Mouse (Mus musculus) cerebral cortex, adult 2 months (tissue): ENCODE data around the gene Plekha6.

Experiments
- WGBS: fragments of 180-500 bp; shearing (Covaris S2); methylation state at CpG from one replicate; pipeline ENCODE4 v1.1.7; 2018; 5-methylcytosine and 5-hydroxymethylcytosine counted together

Gene Plekha6

DNA sequence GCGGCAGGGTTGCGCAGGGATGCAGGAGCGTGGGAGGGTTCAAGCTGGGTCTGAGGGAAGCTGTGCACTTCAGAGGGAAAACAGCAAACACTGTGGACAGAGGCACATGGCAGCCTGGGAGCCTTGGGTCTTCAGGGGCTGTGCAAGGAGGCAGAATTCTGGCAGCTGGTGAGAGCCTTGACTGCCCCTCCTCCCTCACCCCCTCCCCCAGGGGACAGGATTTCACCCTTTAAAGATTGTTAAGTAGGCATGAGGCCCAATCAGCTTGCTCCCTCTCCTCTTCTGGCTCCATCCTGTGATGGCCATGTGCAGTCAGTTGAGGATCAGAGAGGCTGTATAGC lies 51.3 kb downstream of the Plekha6 start:
- 66% methylated on average over 3 of the region's 3 CpGs for WGBS

DNA sequence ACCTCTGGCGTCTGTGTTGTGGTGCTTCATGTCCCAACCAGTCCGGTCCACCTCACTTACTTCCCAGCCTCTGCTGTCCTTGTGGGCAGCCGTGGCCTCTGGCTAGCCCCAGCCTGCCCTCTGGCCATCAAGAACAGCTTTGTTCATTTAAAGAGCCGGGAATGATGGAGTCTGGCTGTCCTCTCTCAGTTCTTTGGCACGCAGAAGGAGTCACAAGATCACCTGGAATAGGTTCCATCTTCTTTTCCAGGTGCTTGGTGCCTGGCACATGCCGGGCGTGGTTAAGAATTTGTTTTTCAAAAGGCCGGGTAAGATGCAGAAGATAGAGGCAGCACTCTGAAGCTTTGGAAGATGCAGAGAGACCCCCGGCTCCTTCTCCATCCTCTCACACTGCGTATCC lies 51.7 kb downstream of the Plekha6 start:
- 82% methylated on average over 10 of the region's 10 CpGs for WGBS

DNA sequence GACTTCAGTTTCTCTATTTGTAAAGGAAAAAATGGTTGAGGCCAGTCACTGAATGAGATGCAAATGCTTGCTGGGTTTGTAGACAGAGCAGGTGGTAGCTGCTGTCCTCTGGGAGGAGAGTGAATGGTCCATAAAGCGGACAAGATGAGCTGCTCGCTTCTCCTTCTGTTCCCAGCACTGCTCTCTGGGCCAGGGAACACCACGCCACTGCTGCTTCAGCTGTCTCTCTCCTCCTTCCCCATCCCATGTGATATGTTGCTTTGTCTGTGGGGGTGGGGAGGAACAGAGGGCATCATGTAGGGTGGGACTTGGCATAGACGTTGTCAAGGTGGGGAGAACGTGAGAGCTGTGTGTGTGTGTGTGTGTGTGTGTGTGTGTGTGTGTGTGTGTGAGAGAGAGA lies 53.0 kb downstream of the Plekha6 start:
- 53% methylated on average over 5 of the region's 5 CpGs for WGBS

DNA sequence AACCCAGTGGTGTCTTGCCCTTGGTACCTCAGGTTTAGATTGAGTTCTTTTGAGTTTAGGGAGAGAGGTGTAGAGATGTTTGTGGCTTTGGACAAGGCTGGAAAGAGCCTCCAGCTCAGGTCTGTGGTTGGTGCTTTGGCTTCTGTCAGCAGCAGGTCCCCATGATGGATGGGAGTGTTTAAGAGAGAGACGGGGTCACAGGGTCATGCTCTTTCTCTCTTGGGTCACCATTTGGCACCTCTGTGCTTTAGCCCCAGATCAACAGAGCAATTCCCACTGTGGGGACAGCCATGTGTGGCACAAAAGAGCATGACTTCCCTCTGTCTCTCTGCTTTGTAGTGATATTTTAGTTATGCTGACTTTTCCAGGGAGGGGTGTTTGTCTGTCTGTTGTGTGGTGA lies 55.1 kb downstream of the Plekha6 start:
- WGBS: 93% methylated on average over 1 of the region's 1 CpGs

DNA sequence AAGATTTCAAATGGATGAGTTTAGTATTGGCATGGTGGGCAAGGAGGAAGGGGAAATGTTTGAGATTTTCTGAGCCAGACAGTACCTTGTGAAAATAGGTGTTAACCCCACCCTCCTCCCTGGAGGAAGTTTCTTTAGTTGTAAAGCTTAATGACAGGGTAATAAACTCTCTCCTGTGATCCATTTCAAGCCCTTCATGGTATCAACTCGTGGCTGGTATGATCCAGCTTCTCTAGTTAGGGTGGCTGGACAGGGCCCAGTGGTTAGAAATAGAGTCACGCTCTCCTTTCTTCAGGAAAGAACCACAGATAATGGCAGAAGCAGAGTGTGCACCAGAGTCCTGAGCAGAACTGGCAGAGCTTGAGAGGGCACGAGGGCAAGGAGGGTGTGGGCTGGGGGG lies 57.4 kb downstream of the Plekha6 start:
- 75% methylated on average over 3 of the region's 3 CpGs for WGBS

DNA sequence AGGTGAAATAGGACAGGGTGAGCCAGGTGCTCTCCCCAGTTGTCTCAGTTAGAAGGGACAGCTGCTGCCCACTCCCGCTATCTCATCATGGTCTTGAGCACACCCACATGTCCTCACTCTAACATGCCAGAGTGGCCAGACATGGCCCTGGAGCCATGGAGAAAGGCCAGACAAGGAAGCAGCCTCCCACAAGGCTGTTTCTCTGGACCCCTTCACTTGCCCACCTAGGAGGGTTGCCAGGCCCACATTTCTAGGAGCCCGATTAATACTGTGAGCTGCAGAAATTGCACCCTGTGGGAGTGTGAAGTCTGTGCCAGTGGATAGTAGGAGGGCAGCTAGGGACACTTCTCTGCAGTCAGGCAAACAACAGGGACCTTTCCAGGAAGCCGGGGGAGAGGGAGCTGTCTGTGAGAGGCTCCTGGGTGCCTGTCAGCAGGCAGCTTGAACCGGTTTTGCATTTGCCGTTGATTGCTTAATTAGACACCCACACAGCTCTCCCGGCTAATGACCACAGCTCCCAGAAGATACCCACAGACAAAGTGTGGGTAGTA lies 58.5 kb downstream of the Plekha6 start:
- 31% methylated on average over 6 of the region's 6 CpGs for WGBS

DNA sequence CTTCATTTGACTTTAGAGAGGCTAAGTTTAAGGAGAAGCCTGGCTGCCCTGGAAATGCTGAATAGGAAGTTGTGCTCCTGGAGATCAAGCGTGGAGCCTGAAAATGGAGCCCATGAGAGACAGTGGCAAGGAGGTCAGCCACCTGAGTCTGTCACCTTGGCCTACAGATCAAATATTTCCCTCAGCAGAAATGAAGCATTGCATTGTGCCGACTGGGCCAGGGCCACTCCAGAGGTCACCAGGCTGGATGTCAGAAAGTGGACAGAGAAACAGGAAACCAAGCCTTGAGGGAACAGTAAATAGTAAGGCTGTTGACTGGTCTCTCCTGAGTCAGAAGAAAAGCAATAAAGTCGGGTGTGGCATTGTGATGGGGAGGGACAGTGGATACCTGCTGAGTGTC lies 61.1 kb downstream of the Plekha6 start:
- 75% methylated on average over 3 of the region's 3 CpGs for WGBS

DNA sequence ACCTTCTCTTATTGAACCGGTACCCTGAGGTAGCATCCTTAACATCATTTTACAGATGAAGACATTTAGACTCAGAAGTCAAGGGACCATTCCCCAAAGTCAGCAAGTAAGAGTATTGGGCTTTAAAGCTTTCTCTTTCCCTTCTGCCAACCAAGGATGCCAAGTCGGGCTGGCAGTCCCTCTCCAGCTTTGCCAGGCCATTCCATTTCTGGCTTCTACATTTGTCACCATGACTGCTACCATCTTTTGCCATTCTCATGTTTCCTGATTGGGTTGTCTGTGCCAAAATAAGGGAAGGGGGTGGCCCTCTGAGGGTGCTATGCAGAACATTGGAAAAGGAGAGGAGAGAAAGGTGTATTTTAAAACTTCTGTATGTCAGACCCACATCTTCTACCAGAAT lies 61.6 kb downstream of the Plekha6 start:
- 65% methylated on average over 2 of the region's 2 CpGs for WGBS

DNA sequence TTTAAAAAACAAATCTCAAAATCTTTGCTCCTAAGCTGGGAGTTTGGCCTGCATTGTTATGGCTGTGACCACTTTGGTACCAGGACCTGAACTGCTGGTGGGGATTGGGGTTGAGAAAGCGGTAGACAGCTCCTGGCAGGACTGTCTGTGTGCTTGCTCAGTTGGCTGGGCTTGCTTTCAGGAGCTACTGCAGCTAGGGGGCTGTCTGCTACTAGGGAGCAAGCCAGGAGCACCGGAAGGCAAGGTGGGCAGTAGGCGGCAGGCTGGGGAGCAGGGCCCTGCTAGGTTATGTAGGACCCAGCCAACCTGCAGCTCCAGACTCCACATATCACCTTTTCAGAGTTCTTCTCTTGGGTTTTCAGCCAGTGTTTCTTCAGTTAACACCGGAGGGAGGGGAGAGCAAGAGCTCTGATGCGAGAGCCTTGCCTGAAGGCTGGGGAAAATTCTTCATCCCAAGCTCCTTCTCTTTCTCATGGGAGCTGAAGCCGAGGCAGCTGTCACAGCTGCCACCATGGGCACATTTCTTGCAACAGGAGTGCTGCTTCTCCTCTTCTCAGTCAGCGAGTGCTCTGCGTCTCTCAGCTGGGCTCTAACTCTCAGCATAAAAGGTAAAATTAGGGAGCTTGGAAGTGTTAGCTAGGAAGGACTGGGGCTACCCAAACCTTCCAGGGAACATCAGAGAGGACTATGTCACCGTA lies 62.1 kb downstream of the Plekha6 start:
- whole genome bisulfite sequencing: 42% methylated on average over 9 of the region's 9 CpGs

DNA sequence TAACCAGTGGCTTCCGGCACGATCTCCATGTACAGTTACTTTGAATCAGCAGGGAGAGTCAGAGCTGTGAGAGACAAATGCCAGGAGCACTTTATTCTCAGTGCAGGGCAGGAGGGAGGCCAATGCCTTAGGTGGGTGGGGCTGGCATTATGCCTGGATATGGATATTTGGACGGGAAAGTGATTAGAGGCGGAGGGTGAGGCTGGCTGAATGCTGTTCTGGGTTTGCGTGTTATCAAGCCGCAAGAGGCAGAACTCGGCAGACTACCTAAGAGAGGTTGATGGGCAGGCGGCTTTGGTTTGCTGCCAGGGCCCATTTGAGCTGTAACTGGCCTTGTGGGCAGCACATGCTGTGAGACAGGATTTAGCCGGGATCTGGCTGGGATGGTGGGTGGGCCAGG lies 62.9 kb downstream of the Plekha6 start:
- 26% methylated on average over 9 of the region's 9 CpGs for WGBS

DNA sequence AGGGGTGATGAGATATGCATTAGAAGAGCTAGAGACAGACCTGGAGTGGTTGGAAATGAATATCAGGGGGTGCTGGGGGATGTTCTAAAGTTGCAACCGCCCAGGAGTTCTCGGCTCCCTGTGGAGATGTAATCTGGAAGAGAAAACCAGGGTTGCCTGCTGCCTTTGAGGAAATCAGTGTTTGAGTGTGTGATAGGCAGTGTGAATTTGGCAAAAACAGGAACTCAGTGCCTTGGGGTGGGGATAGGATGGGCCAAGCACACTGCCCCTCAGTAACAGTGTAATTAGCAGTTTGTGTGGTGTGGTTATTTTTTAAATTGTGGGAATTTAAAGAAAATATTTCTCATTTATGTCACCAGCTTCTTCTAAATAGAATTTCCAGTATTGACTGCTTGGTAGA lies 63.4 kb downstream of the Plekha6 start:
- 32% methylated on average over 2 of the region's 2 CpGs for WGBS

DNA sequence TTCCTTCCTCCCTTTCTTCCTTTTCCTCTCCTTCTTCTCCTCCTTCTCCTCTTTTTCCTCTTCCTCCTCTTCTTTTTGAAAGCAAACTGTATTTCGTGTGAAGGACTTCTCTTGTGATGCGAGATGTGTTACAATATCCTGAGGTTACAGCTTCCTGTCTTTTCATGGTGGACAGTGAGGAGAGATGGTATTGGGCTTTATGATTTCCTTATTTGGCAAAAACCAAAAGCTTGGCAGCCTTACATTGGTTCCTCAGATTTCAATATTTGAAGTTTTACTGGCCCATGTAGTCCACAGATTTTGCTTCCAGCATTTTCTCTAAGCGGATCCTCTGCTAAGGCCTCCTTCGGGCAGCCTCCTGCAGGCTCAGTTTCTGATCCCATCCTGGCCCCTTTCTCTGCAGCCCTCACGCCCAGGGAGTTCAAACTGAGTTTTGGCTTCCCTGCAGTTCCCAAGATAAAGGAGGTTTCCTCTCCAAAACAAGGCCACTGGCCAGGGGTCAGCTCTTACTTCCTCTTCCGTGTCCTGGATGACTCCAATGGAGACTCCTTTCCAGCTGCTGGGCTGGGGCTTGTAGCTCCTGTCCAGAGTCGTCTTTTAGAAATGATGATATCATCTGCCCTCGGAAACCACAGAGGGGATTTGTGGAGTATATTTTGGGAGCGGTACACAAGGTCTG lies 64.9 kb downstream of the Plekha6 start:
- WGBS: 71% methylated on average over 9 of the region's 9 CpGs

DNA sequence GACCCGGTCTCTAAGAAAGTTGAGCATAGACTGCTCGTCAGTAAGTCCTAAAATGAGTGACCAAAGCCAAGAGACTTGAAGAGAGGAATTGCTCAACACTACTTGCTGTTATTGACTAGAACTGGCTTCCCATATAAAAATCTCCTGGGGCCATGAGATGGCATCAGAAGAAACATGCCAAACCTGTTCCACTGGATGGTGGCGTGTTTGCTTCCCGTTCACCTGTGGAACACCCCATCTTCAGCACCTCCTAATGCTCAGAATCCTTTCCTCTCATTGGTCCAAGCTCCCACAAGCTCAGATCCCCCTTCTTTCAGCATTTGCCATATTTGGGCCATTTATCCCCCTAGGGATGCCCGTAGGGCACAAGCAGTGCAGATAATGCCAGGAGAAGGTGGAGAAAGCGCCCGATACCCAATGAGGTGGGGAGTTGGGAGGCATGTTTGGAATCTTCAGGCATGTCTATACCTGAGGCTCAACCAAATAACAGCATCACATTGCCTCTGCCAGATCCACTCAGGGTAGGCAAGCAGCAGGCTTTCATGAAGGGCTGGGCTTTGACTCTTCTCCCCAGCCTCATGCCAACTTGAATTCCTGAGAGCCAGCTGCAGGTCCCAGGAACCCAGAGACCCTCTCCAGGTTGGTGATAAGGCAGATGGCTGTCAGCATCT lies 67.6 kb downstream of the Plekha6 start:
- 96% methylated on average over 7 of the region's 7 CpGs for WGBS

DNA sequence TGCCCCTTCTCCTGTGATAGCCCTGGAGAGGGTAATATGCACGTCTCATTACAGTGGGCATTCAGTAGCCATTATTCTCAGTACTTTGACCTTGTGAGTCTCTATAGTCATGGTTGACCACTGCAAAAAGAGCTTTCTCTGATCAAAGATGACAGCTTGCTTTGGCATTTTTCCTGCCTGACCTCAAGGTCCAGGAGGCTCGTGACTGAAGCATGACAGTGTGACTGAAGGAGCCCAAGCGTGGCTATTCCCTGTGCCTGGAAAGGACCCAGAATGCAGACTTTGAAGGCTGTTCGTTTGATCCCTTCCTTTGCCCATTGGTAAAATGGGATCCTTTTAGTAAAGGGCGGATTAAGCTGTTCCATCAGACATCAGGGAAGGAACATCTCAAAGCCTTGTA lies 71.9 kb downstream of the Plekha6 start:
- 87% methylated on average over 5 of the region's 5 CpGs for WGBS

DNA sequence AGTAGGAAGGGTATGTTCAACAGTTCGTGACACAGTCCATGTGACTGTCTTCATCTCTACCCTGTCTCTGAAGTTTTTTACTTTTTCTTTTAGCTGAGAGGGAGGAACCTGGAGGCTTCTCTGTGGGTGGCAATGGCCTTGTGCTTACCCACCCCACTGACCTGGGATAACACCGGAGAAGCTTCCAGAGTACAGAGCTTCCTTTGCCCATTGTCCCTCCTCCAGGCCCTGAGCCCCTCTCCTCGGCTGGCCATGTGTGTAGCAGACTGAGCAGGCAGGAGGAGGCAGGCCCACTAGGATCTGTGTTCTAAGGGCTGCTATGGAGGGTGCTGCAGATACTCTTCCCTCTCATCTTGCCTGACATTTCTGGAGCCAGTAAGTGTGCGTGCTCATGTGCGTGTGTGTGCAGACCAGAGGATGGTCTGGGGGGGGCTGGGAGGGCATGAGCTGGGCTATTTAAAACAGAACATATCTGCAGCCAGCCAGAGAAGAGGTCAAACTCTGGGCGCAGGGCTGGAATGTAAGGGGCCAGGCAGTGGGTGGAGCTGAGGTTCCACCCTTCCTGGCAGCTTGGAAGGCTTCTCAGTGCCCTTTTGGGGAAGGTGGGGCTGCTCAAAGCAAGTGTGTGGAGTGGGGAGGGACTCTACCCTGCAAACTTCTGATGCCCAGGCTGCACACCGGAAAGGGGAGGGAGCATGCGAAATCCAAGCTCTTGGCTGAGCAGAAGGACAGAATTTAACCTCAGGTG lies 72.9 kb downstream of the Plekha6 start:
- 49% methylated on average over 8 of the region's 8 CpGs for WGBS

DNA sequence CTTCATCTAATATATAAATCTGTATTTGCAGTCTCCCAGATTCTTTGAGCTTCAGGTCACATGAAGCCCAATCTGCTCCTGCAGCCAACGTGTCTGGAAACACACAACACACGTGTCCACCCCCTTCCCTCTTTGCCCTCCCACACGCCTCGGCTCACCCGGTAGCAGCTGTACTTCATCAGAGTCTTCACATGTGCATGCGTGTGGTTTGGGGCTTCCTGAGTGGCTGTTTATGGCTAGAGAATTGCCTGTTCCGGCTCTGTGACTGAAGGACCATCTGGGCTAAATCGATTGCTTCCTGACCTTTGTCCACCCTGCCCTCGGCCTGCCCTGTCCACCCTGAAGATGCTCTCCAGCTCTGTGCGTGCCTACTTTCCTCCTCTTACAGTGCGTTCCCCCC lies 73.7 kb downstream of the Plekha6 start:
- WGBS: 45% methylated on average over 11 of the region's 11 CpGs

DNA sequence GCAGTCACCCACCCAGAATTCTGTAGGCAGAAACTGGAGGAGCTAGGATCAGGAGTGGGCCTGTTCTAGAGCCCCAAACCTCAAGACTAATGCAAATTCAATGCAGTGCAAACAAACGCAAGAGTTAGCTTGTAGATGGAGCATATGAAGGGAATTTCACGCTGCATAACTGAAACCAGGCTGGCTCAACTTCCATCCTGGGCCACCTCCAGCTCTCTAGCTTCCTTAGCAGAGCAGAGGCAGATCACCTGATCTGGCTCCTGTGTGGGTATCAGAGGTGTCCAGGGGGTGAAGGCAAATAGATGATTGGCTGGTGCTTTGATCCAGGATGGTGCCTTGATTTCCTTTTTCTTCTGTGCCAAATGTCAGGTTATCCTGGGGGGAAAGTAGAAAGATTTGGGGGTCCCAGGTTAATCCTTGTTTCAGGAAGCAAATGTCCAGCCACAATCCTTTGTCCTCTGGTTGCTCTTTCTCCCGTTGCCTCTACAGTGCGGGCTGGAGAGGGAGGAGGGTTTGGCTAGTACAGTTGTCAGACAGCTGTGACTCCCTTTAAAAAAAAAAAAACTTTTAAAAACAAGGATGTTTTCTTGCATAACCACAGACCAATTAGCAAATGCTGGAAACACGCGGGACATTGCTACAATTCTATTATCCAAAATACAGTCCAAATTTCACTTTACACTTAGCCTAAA lies 75.3 kb downstream of the Plekha6 start:
- WGBS: 43% methylated on average over 6 of the region's 6 CpGs

DNA sequence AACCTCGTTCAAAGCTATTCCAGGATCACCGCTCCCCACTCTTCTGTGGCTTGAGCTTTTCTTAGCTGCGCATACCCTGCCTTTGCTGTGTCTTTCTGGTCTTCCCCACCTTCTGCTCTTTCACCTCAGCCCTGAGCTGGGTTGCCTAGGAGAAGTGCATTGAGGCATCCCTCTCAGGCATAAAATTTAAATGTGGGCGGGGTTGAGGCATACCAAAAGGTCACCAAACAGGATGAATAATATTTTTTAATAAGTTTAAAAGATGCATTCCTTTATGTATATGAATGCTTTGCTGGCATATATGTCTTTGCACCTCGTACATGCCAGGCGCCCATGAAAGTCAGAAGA lies 75.8 kb downstream of the Plekha6 start:
- WGBS: 67% methylated on average over 6 of the region's 6 CpGs

DNA sequence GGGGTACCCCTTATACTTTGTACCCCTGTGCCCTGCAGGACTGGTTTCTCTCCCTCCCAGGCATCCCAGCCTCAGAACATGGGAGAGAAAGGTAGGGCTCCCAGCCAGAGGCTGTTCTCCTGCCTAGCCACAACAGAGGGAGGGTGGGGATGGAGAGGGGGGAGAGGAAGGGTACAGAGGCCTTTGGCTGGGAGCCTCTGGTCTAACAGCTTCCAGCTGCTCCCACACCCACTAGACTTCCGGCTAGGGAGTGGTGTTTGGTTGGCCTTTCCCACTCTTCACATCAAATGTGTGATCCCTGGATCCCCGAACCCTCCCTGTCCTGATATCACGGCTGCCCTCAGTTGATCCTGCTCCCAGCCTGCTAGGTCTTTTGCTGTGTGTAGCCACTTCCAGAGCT lies 76.9 kb downstream of the Plekha6 start:
- 64% methylated on average over 3 of the region's 3 CpGs for WGBS

DNA sequence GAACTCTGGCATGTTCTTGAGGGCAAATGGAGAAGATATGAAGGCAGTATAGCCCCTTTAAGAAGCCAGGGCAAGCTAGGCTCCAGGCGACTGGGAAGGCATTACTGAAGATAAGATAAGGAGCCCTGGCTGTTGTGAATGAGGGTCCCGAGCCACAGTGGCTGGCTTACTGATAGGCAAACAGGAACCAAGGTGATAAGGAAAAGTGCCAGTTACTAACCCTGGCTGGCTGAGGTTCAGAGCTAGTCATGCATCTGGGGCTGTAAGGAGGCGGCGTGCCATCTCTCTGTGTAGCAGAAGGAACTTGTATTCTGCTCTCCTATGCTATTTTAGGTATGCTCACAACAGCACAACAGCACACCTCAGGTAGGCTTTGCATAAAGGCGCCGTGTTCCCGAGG lies 80.7 kb downstream of the Plekha6 start:
- WGBS: 50% methylated on average over 7 of the region's 7 CpGs

DNA sequence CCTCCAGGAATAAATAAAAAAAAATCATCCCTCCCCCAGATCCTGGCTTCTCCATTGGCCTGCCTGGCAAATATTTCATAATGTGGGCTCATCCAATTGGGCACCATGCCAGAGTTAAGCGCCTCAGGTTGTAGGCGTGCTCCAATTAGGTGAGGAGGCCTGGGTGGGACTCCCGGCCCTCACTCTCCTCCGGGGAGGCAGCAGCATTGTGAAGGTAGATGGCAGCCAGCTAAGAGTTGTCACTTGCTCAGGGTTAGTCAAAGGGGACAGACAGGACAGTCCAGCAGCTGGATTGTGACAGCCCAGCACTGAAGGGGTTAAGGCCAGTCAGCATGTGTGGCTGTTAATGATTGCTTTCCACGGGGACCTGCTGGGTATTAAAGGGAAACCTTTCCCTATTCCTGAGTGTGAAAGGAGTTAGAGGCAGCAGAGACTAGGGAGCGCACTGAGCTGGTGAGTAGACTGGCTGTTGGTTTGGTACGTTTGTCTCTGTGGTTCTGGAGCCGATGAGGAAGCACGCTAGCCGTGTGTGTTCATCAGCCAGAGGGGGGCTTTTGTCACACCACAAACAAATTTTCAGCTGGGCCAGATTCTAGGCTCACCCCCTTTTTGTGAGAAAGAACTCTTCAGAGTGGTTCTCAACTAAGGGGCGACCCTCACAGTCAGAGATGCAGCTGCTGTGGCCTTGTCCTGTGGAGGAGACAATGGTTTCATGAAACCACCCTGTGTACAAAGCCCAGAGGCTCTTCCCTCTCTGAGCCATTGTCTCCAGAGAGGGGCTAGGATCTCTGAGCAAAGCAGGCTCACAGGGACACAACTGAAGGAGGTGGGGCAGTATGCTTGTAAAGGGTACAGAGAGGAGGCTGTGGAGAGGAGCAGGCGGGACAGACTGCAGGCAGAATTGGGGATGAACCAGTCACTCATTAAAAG lies 81.9 kb downstream of the Plekha6 start:
- WGBS: 59% methylated on average over 12 of the region's 12 CpGs
